Mouse (Mus musculus) hindbrain, postnatal 0 days (tissue): ENCODE measurements around the gene Slc35a1. TPM values are rescaled to one million over a fixed set of nuclear protein-coding genes. Genes with fewer than 3 reads are reported as not detected.

ENCODE experiments used
- ATAC-seq: fragments of 200-750 bp; cut with Nextera tagmentation; 2 replicates; pipeline ENCODE4 v1.8.0; 2017; ENCODE audit warnings: mild to moderate bottlenecking, moderate TSS enrichment, moderate library complexity
- DNase-seq: peaks from one replicate; pipeline ENCODE4 v3.0.0-alpha.2; 2015; ENCODE audit warnings: low spot score
- H3K27ac ChIP-seq: fragments of 300-500 bp; sonication (generic); 2 replicates; pipeline ENCODE4 v1.5.1; 2014; ENCODE audit warnings: mild to moderate bottlenecking
- H3K27me3 ChIP-seq: fragments of 300-500 bp; sonication (generic); 2 replicates; pipeline ENCODE4 v1.6.1; 2014; ENCODE audit warnings: low read length, mixed read lengths; ENCODE audit not compliant: insufficient read depth
- H3K36me3 ChIP-seq: fragments of 300-500 bp; sonication (generic); 2 replicates; pipeline ENCODE4 v1.6.1; 2014; ENCODE audit warnings: low read length, mixed read lengths; ENCODE audit not compliant: insufficient read depth
- H3K4me1 ChIP-seq: fragments of 300-500 bp; sonication (generic); 2 replicates; pipeline ENCODE4 v1.6.1; 2014; ENCODE audit warnings: antibody characterized with exemption, low read length, mixed read lengths; ENCODE audit not compliant: insufficient read depth
- H3K4me2 ChIP-seq: fragments of 300-500 bp; sonication (generic); 2 replicates; pipeline ENCODE4 v1.6.1; 2014; ENCODE audit warnings: low read depth, mild to moderate bottlenecking, low read length, moderate library complexity, mixed read lengths
- H3K4me3 ChIP-seq: fragments of 300-500 bp; sonication (generic); 2 replicates; pipeline ENCODE4 v1.5.1; 2014; ENCODE audit warnings: low read length
- H3K9ac ChIP-seq: fragments of 300-500 bp; sonication (generic); replicated peaks from 2 replicates; pipeline ENCODE4 v1.6.1; 2014; ENCODE audit warnings: mild to moderate bottlenecking, low read length, moderate library complexity, mixed read lengths
- H3K9me3 ChIP-seq: fragments of 300-500 bp; sonication (generic); 2 replicates; pipeline ENCODE4 v1.6.1; 2016; ENCODE audit warnings: low read length, mixed read lengths
- CTCF ChIP-seq: IDR thresholded peaks from 2 replicates; pipeline ENCODE4 v1.5.1; 2016; ENCODE audit warnings: antibody characterized with exemption, control low read depth, low read depth
- WGBS: fragments of 180-500 bp; shearing (Covaris S2); extraction: QIAGEN DNeasy Blood & Tissue Kit; methylation state at CpG from one replicate; pipeline ENCODE4 v1.1.7; 2014; 5-methylcytosine and 5-hydroxymethylcytosine counted together
- polyA plus RNA-seq: library from polyadenylated mRNA; unstranded; fragments of >200 nt; fragmentation: Nextera tagmentation; extraction: Ambion mirVana; gene quantifications from 2 replicates; pipeline ENCODE4 v1.2.1, GENCODE M21; 2015
- total RNA-seq: library from RNA; depleted of rRNA; stranded (reverse); fragments of >200 nt; gene quantifications from 2 replicates; pipeline ENCODE4 v1.2.3, GENCODE M21; 2014

The Slc35a1 gene
- total and polyA plus RNA-seq, 2 experiments from 2014 or later, result 22.2 to 34.0 TPM

- ATAC-seq, result no peak
- Histone ChIP-seq H3K9ac (no peak overlapping the region), H3K4me3 (no peak overlapping the region), H3K4me2 (no peak overlapping the region), H3K36me3 (peaks cover 50% of the 10 kb centered on the region), H3K27me3 (no peaks in the 10 kb centered on the region), H3K4me1 (no peaks in the 10 kb centered on the region), H3K9me3 (no peaks in the 10 kb centered on the region), H3K27ac (no peak overlapping the region)
- DNase-seq, result no peak
- WGBS, result 90% methylated on average over 2 of the region's 2 CpGs
- TF ChIP-seq CTCF, result no peak
Observed at GRCm38 (mm10) chr4:34659012-34659411, 28.2 kb downstream of the Slc35a1 start.

GRCm38 (mm10) chr4:34656101-34656500, 31.1 kb downstream of the Slc35a1 start:
- no peak for TF ChIP-seq CTCF
- ATAC-seq (no peak), DNase-seq (no peak)
- H3K4me1 ChIP-seq, result no peaks in the 10 kb centered on the region
- peaks cover 49% of the 10 kb centered on the region for H3K36me3 ChIP-seq
- no peak overlapping the region for H3K4me3 ChIP-seq
- H3K9me3 ChIP-seq, result no peaks in the 10 kb centered on the region
- H3K27ac ChIP-seq, result no peak overlapping the region
- H3K9ac ChIP-seq, result no peak overlapping the region
- 99% methylated on average over 10 of the region's 10 CpGs for WGBS
- H3K27me3 ChIP-seq, result no peaks in the 10 kb centered on the region
- no peak overlapping the region for H3K4me2 ChIP-seq

- Histone ChIP-seq H3K36me3 (peaks cover 39% of the 10 kb centered on the region), H3K9me3 (no peaks in the 10 kb centered on the region), H3K27me3 (no peaks in the 10 kb centered on the region), H3K4me3 (no peak overlapping the region), H3K4me2 (no peak overlapping the region), H3K9ac (no peak overlapping the region), H3K4me1 (no peaks in the 10 kb centered on the region), H3K27ac (no peak overlapping the region)
- WGBS, result 93% methylated on average over 7 of the region's 7 CpGs
- no peak for DNase-seq
- ATAC-seq, result no peak
- TF ChIP-seq CTCF, result no peak
Observed at GRCm38 (mm10) chr4:34653179-34653578, 34.1 kb downstream of the Slc35a1 start.

- ATAC-seq (no peak), DNase-seq (no peak)
- no peak for TF ChIP-seq CTCF
- Histone ChIP-seq H3K27ac (no peak overlapping the region), H3K27me3 (no peaks in the 10 kb centered on the region), H3K9ac (no peak overlapping the region), H3K4me2 (no peak overlapping the region), H3K9me3 (no peaks in the 10 kb centered on the region), H3K4me1 (no peaks in the 10 kb centered on the region), H3K36me3 (peaks cover 46% of the 10 kb centered on the region), H3K4me3 (no peak overlapping the region)
Observed at GRCm38 (mm10) chr4:34644779-34645178, 42.5 kb downstream of the Slc35a1 start.

DNA sequence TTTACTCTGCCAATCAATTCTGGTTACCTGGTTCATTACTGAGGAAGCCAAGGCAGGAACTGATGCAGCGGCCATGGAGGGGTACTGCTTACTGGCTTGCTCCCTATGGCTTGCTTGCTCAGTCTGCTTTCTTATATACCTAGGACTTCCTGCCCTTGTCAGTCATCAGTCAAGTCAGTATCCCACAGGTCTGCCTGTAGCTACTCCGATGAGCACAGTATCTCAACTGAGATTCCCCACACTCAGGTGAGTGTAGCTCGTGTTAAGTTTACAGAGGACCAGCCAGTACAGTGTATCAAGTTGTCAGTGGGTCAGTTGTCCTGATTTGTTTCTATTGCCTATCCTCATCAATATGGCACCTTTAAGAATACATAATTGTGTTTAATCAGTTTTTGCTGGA, 46.5 kb downstream of the Slc35a1 start:
- ATAC-seq (no peak), DNase-seq (no peak)
- 98% methylated on average over 3 of the region's 3 CpGs for WGBS
- Histone ChIP-seq H3K4me1 (no peaks in the 10 kb centered on the region), H3K9me3 (no peaks in the 10 kb centered on the region), H3K9ac (no peak overlapping the region), H3K27ac (no peak overlapping the region), H3K27me3 (no peaks in the 10 kb centered on the region), H3K4me2 (no peak overlapping the region), H3K4me3 (no peak overlapping the region), H3K36me3 (peaks cover 29% of the 10 kb centered on the region)
- no peak for TF ChIP-seq CTCF

- H3K27ac ChIP-seq, result no peak overlapping the region
- H3K9me3 ChIP-seq, result no peaks in the 10 kb centered on the region
- H3K36me3 ChIP-seq, result peaks cover 30% of the 10 kb centered on the region
- no peak overlapping the region for H3K4me3 ChIP-seq
- H3K4me2 ChIP-seq, result no peak overlapping the region
- DNase-seq (no peak), ATAC-seq (no peak)
- H3K27me3 ChIP-seq, result no peaks in the 10 kb centered on the region
- no peak overlapping the region for H3K9ac ChIP-seq
- H3K4me1 ChIP-seq, result no peaks in the 10 kb centered on the region
- WGBS, result 88% methylated on average over 5 of the region's 5 CpGs
- no peak for TF ChIP-seq CTCF
Observed at GRCm38 (mm10) chr4:34639745-34640364, 47.4 kb downstream of the Slc35a1 start.

DNA sequence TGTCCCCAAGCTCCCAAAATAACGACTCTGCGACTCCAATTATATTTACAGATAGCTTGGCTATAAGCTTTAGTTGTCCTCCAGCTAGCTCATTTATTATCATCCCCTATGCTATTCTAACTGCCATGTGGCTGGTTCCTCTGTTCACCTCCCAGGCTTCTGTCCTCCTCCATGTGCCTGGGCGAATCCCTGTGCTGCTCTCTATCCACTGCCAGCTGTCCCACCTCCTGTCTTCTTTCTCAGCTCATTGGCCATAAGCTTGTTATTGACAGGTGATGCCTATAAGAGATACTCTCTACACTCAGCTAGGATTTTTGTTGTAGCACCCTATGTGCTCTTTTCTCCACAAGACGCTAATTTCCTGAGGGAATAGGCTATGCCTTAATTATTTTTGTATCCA, 49.4 kb downstream of the Slc35a1 start:
- H3K9ac ChIP-seq, result no peak overlapping the region
- peaks cover 30% of the 10 kb centered on the region for H3K36me3 ChIP-seq
- H3K27me3 ChIP-seq, result no peaks in the 10 kb centered on the region
- DNase-seq, result no peak
- H3K4me2 ChIP-seq, result no peak overlapping the region
- no peaks in the 10 kb centered on the region for H3K9me3 ChIP-seq
- WGBS, result 83% methylated on average over 4 of the region's 4 CpGs
- no peak for TF ChIP-seq CTCF
- H3K4me3 ChIP-seq, result no peak overlapping the region
- H3K4me1 ChIP-seq, result no peaks in the 10 kb centered on the region
- no peak for ATAC-seq
- H3K27ac ChIP-seq, result no peak overlapping the region
